Mouse (Mus musculus): ENCODE measurements around the gene Atp13a3.
"Not testable (repeated sequence)": the region's sequence is repeated elsewhere in the genome, so short reads cannot be mapped to it uniquely, and the experiment has no call there.

The Atp13a3 gene

DNA sequence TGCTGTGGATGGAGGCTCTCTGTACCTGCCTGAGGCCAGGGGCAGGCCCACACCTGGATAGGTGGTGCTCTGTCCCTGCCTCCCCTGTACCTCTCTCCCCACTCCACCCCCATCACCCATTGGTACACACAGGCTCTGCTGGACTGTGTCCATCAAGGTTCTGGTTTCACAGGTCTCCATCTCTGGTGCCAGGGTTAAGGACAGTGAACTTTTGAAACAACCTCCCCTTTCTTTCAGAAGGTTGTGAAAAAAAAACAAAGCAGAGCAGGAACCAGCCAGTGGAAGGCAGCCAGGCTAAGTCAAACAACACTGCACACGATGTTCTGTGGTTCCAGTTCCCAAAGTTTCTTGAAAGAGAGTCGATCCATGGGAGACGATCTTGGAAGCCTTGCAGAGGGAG is 6.9 kb upstream of the Atp13a3 start:
- DNase-seq (ENCODE audit: low spot score), result no peak

DNA sequence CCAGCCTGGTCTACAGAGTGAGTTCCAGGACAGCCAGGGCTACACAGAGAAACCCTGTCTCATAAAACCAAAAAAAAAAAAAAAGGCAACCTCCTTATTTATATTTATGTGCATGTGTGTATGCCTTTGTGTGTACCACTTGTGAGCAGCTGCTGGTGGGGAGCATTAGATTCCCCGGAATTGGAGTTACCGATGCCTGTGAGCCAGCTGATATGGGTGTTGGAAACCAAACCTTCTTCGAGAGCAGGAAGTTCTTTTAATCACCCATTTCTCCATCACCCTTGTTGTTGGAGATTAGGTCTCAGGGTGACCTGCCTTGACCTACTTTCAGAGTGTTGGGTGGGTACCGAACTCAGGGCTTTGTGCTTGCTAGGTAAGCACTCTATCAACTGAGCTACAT is 5.1 kb upstream of the Atp13a3 start:
- no peak for DNase-seq (ENCODE audit: low spot score)

GRCm38 (mm10) chr16:30407513-30407912 is 1.7 kb upstream of the Atp13a3 start:
- DNase-seq (ENCODE audit: low spot score), result no peak

- DNase-seq (ENCODE audit: low spot score), result no peak
These were observed 2.2 kb downstream of the Atp13a3 start for GRCm38 (mm10) chr16:30403528-30403927.

- DNase-seq (ENCODE audit: low spot score), result no peak
These were observed 8.4 kb downstream of the Atp13a3 start for GRCm38 (mm10) chr16:30397127-30398057.

GRCm38 (mm10) chr16:30395136-30395535 is 10.6 kb downstream of the Atp13a3 start:
- DNase-seq (ENCODE audit: low spot score), result no peak

GRCm38 (mm10) chr16:30390650-30391340 is 15.0 kb downstream of the Atp13a3 start:
- DNase-seq (ENCODE audit: low spot score), result no peak

GRCm38 (mm10) chr16:30389831-30390649 is 15.7 kb downstream of the Atp13a3 start:
- no peak for DNase-seq (ENCODE audit: low spot score)

GRCm38 (mm10) chr16:30389210-30389684 is 16.5 kb downstream of the Atp13a3 start:
- no peak for DNase-seq (ENCODE audit: low spot score)

GRCm38 (mm10) chr16:30388522-30389209 is 17.1 kb downstream of the Atp13a3 start:
- peak; percentile 84 for DNase-seq (ENCODE audit: low spot score)

DNA sequence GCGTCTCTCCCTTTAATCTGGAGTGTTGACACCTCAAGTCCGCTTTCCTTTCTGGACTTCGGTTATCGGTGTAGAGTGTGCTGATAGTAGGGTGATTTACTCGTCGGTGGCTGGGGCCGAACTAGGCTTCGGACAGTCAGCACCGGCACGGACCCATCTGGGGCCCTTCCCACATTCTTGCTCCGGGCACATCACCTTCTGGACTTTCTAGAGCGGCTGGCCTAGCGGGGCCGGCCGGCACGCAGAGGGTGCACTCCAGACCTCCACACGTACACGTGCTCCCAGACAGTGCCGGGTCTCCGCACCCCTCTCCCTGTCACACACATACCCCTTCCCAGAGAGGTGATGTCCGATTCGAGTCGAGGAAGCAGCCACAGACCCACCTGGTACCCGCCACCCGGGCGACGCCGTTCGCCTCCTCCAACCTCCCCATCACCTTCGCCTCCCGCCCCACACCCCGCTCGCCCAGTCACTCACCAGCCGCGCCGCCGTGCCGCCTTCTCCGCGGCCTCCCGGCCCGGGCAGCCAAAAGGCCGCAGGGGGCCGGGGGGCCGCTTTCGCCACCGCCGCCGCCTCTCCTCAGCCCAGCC is 17.8 kb downstream of the Atp13a3 start:
- no peak for DNase-seq (ENCODE audit: low spot score)

GRCm38 (mm10) chr16:30386911-30387439 is 18.8 kb downstream of the Atp13a3 start:
- no peak for DNase-seq (ENCODE audit: low spot score)

- no peak for DNase-seq (ENCODE audit: low spot score)
These were observed 20.2 kb downstream of the Atp13a3 start for GRCm38 (mm10) chr16:30385531-30385930.

- DNase-seq (ENCODE audit: low spot score), result no peak
These were observed 29.5 kb downstream of the Atp13a3 start for GRCm38 (mm10) chr16:30376237-30376636.

GRCm38 (mm10) chr16:30374927-30375326 is 30.8 kb downstream of the Atp13a3 start:
- no peak for DNase-seq (ENCODE audit: low spot score)

DNA sequence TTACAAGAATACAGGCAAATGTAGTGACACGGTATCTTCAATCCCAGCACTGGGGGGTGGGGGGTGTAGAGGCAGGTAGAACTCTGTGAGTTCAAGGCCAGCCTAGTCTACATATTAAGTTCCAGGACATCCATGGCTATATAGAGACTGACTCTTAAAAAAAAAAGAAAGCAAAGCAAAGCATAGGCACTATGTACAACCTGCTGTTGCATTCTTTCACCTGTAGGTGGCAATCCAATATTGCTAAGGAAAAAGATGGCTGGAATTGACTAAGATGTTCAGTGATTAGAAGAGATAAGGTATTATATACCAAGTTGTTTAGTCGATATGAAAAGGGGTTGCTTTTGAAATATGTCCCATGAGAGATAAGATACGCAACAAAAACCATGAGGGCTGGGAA is 31.5 kb downstream of the Atp13a3 start:
- DNase-seq (ENCODE audit: low spot score), result peak; percentile 30

DNA sequence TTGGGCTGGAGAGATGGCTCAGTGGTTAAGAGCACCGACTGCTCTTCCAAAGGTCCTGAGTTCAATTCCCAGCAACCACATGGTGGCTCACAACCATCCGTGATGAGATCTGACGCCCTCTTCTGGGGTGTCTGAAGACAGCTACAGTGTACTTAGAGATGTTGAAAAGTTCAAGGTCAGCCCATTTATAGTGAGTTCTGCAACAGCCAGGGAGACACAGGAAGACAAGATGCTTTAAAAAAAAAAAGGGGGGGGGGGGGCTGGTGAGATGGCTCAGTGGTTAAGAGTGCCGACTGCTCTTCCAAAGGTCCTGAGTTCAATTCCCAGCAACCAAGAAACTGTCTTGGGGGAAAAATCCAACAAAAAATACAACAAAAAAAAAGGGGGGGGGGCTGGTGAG is 32.5 kb downstream of the Atp13a3 start:
- not testable (repeated sequence) for DNase-seq (ENCODE audit: low spot score)

- DNase-seq (ENCODE audit: low spot score), result no peak
These were observed 38.4 kb downstream of the Atp13a3 start for GRCm38 (mm10) chr16:30367395-30367794.

GRCm38 (mm10) chr16:30364604-30365003 is 41.2 kb downstream of the Atp13a3 start:
- no peak for DNase-seq (ENCODE audit: low spot score)

DNA sequence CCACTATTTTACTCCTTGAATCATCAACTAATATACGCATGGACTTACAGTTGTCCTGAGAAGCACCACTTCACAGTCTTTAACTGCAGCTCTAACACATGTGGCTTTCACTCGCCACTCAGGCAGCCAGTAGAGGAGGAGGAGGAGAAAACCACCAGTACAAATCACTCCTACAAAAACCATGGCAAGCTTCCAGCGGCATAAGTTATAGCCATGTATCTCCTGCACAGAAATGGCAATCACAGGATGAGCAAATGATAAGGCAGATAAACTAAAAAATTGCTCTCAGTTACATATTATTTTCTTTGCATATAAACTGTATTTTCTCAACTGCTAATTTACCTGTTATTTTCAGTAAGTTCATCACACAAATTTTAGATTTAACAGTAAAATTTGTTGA is 43.2 kb downstream of the Atp13a3 start:
- no peak for DNase-seq (ENCODE audit: low spot score)

GRCm38 (mm10) chr16:30353489-30353888 is 52.3 kb downstream of the Atp13a3 start:
- DNase-seq (ENCODE audit: low spot score), result not testable (repeated sequence)

Data from left cerebral cortex, adult 11 months (tissue).